Comparison of ENCODE assay signal across 8 mouse cellular contexts in genomic region chr6:51173620-51174442, GRCm38 (mm10).
DNase-seq lines count a peak whose midpoint lies in the region; ATAC-seq lines count a peak whose summit lies in the region.

No protein-coding gene starts in this region.

- peak overlapping the region; percentile 93 for H3K27ac ChIP-seq in kidney, embryonic 15.5 days
- no peak overlapping the region for H3K27ac ChIP-seq in forebrain, embryonic 13.5 days
- peak overlapping the region; percentile 96 for H3K27ac ChIP-seq in limb, embryonic 10.5 days
- peak overlapping the region; percentile 62 for H3K27ac ChIP-seq in neural tube, embryonic 14.5 days (ENCODE audit: low read depth, low read length)

- no peaks in the 10 kb centered on the region for H3K9me3 ChIP-seq in kidney, embryonic 15.5 days (replicated peaks)
- H3K9me3 ChIP-seq in forebrain, embryonic 13.5 days (replicated peaks): no peaks in the 10 kb centered on the region
- H3K9me3 ChIP-seq in limb, embryonic 10.5 days (replicated peaks): no peaks in the 10 kb centered on the region
- no peaks in the 10 kb centered on the region for H3K9me3 ChIP-seq in neural tube, embryonic 14.5 days (ENCODE audit: control insufficient read depth, low read length)

- H3K27me3 ChIP-seq in kidney, embryonic 15.5 days: peaks cover 30% of the 10 kb centered on the region
- H3K27me3 ChIP-seq in forebrain, embryonic 13.5 days: peaks cover 76% of the 10 kb centered on the region
- H3K27me3 ChIP-seq in limb, embryonic 10.5 days (ENCODE audit: low read depth, poor library complexity, severe bottlenecking): no peaks in the 10 kb centered on the region
- H3K27me3 ChIP-seq in neural tube, embryonic 14.5 days (ENCODE audit: control insufficient read depth, insufficient read depth, low read length): peaks cover 8% of the 10 kb centered on the region

- no peak for DNase-seq in kidney, postnatal 36 days
- DNase-seq in limb, embryonic 10.5 days (ENCODE audit: low spot score): peak; percentile 77
- DNase-seq in adrenal gland, postnatal 14 days: no peak
- DNase-seq in cerebellum, adult 9-10 months: no peak
- no peak for DNase-seq in cerebellum, adult 8-10 months

- H3K4me1 ChIP-seq in kidney, embryonic 15.5 days: peaks cover 47% of the 10 kb centered on the region
- H3K4me1 ChIP-seq in forebrain, embryonic 13.5 days: peaks cover 35% of the 10 kb centered on the region
- peaks cover 69% of the 10 kb centered on the region for H3K4me1 ChIP-seq in limb, embryonic 10.5 days
- peaks cover 19% of the 10 kb centered on the region for H3K4me1 ChIP-seq in neural tube, embryonic 14.5 days (ENCODE audit: control insufficient read depth, insufficient read depth, low read length)

- H3K9ac ChIP-seq in kidney, embryonic 15.5 days: peak overlapping the region; percentile 52
- no peak overlapping the region for H3K9ac ChIP-seq in forebrain, embryonic 13.5 days
- H3K9ac ChIP-seq in neural tube, embryonic 14.5 days (replicated peaks; ENCODE audit: low read depth, low read length): 0 out of 2 replicates have a peak overlapping the region, but pooled peaks have one; percentile 16

- 2% methylated on average over 28 of the region's 28 CpGs for WGBS in kidney, embryonic 15.5 days
- WGBS in forebrain, embryonic 13.5 days: 1% methylated on average over 28 of the region's 28 CpGs
- WGBS in limb, embryonic 10.5 days: under 1% methylated on average over 28 of the region's 28 CpGs
- WGBS in neural tube, embryonic 14.5 days: 2% methylated on average over 28 of the region's 28 CpGs

- no peak for ATAC-seq in kidney, embryonic 15.5 days (replicated peaks; ENCODE audit: low FRiP score)
- ATAC-seq in forebrain, embryonic 13.5 days: no peak
- no peak for ATAC-seq in neural tube, embryonic 14.5 days (ENCODE audit: low read depth)

- peak overlapping the region; percentile 43 for H3K4me3 ChIP-seq in kidney, embryonic 15.5 days (replicated peaks)
- 0 out of 2 replicates have a peak overlapping the region, but pooled peaks have one; percentile 11 for H3K4me3 ChIP-seq in forebrain, embryonic 13.5 days
- H3K4me3 ChIP-seq in limb, embryonic 10.5 days: peak overlapping the region; percentile 52
- peak overlapping the region; percentile 26; the same call in 1 of the 2 replicates for H3K4me3 ChIP-seq in neural tube, embryonic 14.5 days (ENCODE audit: low read depth, low read length)

- no peaks in the 10 kb centered on the region for H3K36me3 ChIP-seq in kidney, embryonic 15.5 days
- no peaks in the 10 kb centered on the region for H3K36me3 ChIP-seq in forebrain, embryonic 13.5 days (ENCODE audit: poor library complexity, severe bottlenecking)
- H3K36me3 ChIP-seq in limb, embryonic 10.5 days: no peaks in the 10 kb centered on the region
- no peaks in the 10 kb centered on the region for H3K36me3 ChIP-seq in neural tube, embryonic 14.5 days (ENCODE audit: control insufficient read depth, insufficient read depth, low read length)

- H3K4me2 ChIP-seq in kidney, embryonic 15.5 days: peak overlapping the region; percentile 86
- H3K4me2 ChIP-seq in forebrain, embryonic 13.5 days: peak overlapping the region; percentile 48
- H3K4me2 ChIP-seq in neural tube, embryonic 14.5 days (ENCODE audit: low read depth, low read length): peak overlapping the region; percentile 61
